Mouse (Mus musculus) kidney, embryonic 15.5 days (tissue): ENCODE measurements around the gene Ctbs. TPM values are rescaled to one million over a fixed set of nuclear protein-coding genes. Genes with fewer than 3 reads are reported as not detected.

Experiments used
- ATAC-seq: fragments of 200-750 bp; cut with Nextera tagmentation; replicated peaks from 2 replicates; pipeline ENCODE4 v1.8.0; 2017; ENCODE audit warnings: moderate TSS enrichment; ENCODE audit not compliant: low FRiP score
- H3K27ac ChIP-seq: fragments of 300-500 bp; sonication (generic); 2 replicates; pipeline ENCODE4 v1.5.1; 2015; ENCODE audit warnings: mild to moderate bottlenecking, inconsistent platforms
- H3K27me3 ChIP-seq: fragments of 300-500 bp; sonication (generic); 2 replicates; pipeline ENCODE4 v1.6.1; 2015; ENCODE audit warnings: inconsistent platforms
- H3K36me3 ChIP-seq: fragments of 300-500 bp; sonication (generic); 2 replicates; pipeline ENCODE4 v1.6.1; 2015; ENCODE audit warnings: inconsistent platforms
- H3K4me1 ChIP-seq: fragments of 300-500 bp; sonication (generic); 2 replicates; pipeline ENCODE4 v1.6.1; 2015; ENCODE audit warnings: inconsistent platforms
- H3K4me2 ChIP-seq: fragments of 300-500 bp; sonication (generic); 2 replicates; pipeline ENCODE4 v1.6.1; 2015; ENCODE audit warnings: moderate library complexity, mild to moderate bottlenecking, inconsistent platforms
- H3K4me3 ChIP-seq: fragments of 300-500 bp; sonication (generic); replicated peaks from 2 replicates; pipeline ENCODE4 v1.5.1; 2015; ENCODE audit warnings: mild to moderate bottlenecking, inconsistent platforms
- H3K9ac ChIP-seq: fragments of 300-500 bp; sonication (generic); 2 replicates; pipeline ENCODE4 v1.6.1; 2015; ENCODE audit warnings: mild to moderate bottlenecking, inconsistent platforms
- H3K9me3 ChIP-seq: fragments of 300-500 bp; sonication (generic); replicated peaks from 2 replicates; pipeline ENCODE4 v1.6.1; 2016; ENCODE audit warnings: inconsistent platforms
- WGBS: fragments of 180-500 bp; shearing (Covaris S2); methylation state at CpG from one replicate; pipeline ENCODE4 v1.1.7; 2015; ENCODE audit warnings: mixed read lengths; 5-methylcytosine and 5-hydroxymethylcytosine counted together
- polyA plus RNA-seq: library from polyadenylated mRNA; unstranded; fragments of >200 nt; fragmentation: Nextera tagmentation; extraction: Ambion mirVana; gene quantifications from 2 replicates; pipeline ENCODE4 v1.2.1, GENCODE M21; 2015

The Ctbs gene
- polyA plus RNA-seq: 12.2 and 12.9 TPM in 2 replicates

DNA sequence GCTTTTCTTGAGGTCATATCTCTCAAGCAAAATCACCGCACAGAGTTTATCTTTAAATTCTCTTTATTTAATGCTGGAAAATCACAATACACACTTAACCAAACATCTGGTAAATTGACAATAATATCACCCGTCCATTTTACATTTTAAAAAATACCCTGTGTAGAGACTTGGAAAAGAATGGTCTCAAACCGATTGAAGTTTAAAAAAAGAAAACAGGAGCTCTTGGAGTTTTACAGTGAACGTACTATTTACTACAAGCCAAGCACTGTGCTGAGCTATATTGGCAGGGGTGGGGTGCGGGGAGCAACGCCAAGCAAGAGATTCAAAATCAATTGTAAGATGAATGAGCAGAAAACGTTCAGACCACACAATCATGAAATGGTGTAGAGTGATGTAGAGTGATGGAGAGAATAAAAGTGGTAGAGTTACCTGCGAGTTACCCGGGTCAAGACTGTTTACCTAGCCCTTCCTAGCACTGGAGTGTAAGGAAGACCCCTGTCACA is at the start of gene Ctbs:
TSS of gene Ctbs (plus strand) at position 51 of the 506 bp plus-strand sequence.
- Histone ChIP-seq H3K4me1 (peaks cover 16% of the 10 kb centered on the region), H3K9ac (peak within 1 kb of the TSS; percentile 66), H3K9me3 (no peaks in the 10 kb centered on the region), H3K36me3 (no peaks in the 10 kb centered on the region), H3K4me3 (peak within 1 kb of the TSS; percentile 59), H3K27ac (peak within 1 kb of the TSS; percentile 88), H3K4me2 (peak within 1 kb of the TSS; percentile 65), H3K27me3 (no peaks in the 10 kb centered on the region)
- no peak for ATAC-seq
- WGBS: 54% methylated on average over 9 of the region's 9 CpGs

GRCm38 (mm10) chr3:146403770-146404169 is 45.8 kb upstream of the Ctbs start:
- Histone ChIP-seq H3K9ac (peak overlapping the region; percentile 94), H3K27me3 (no peaks in the 10 kb centered on the region), H3K4me2 (peak overlapping the region; percentile 94), H3K27ac (peak overlapping the region; percentile 72), H3K4me1 (peaks cover 36% of the 10 kb centered on the region), H3K9me3 (peaks cover 5% of the 10 kb centered on the region; the same call in 1 of the 2 replicates), H3K36me3 (no peaks in the 10 kb centered on the region), H3K4me3 (peak overlapping the region; percentile 94)
- WGBS: 31% methylated on average over 3 of the region's 3 CpGs
- ATAC-seq: no peak

- peak; percentile 98 for ATAC-seq
- WGBS: under 1% methylated on average over 100 of the region's 100 CpGs
- H3K9me3 ChIP-seq: peaks cover 5% of the 10 kb centered on the region; the same call in 1 of the 2 replicates
- H3K4me2 ChIP-seq: peak within 1 kb of the TSS; percentile 94
- H3K36me3 ChIP-seq: no peaks in the 10 kb centered on the region
- peak within 1 kb of the TSS; percentile 94 for H3K4me3 ChIP-seq
- H3K9ac ChIP-seq: peak within 1 kb of the TSS; percentile 94
- H3K27me3 ChIP-seq: no peaks in the 10 kb centered on the region
- H3K27ac ChIP-seq: peak within 1 kb of the TSS; percentile 78
- peaks cover 36% of the 10 kb centered on the region for H3K4me1 ChIP-seq
Observed at GRCm38 (mm10) chr3:146404311-146405201, 45.0 kb upstream of the Ctbs start, which contains the start of gene Ssx2ip. Gene Ssx2ip, plus strand, starts transcription at chr3:146404642.

GRCm38 (mm10) chr3:146405213-146406006 is 44.2 kb upstream of the Ctbs start:
- no peaks in the 10 kb centered on the region for H3K36me3 ChIP-seq
- H3K27ac ChIP-seq: peak overlapping the region; percentile 78
- ATAC-seq: peak; percentile 15; the same call in 1 of the 2 replicates
- H3K4me3 ChIP-seq: peak overlapping the region; percentile 94
- peaks cover 5% of the 10 kb centered on the region; the same call in 1 of the 2 replicates for H3K9me3 ChIP-seq
- H3K9ac ChIP-seq: peak overlapping the region; percentile 94
- peak overlapping the region; percentile 94 for H3K4me2 ChIP-seq
- H3K27me3 ChIP-seq: no peaks in the 10 kb centered on the region
- 18% methylated on average over 18 of the region's 18 CpGs for WGBS
- H3K4me1 ChIP-seq: peaks cover 36% of the 10 kb centered on the region

DNA sequence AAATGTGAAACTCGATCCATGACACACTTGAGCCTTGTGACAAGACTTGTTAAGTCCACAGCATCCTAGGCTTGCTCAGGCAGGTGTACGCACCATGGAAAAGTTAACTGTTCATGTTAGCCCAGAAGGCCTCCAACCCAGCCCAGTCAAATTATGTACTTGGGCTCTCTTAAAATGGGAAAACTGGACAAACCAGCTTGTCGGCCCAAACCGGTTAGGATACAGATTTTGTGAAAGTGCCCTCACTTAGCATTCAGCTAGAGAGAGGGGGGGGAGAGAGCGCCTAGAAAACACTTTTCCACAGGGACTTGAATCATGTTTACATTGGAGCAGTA is 43.6 kb upstream of the Ctbs start:
- H3K4me2 ChIP-seq: peak overlapping the region; percentile 94
- peaks cover 36% of the 10 kb centered on the region for H3K4me1 ChIP-seq
- H3K27ac ChIP-seq: peak overlapping the region; percentile 78
- WGBS: 43% methylated on average over 5 of the region's 5 CpGs
- 0 out of 2 replicates have a peak, but pooled peaks have one; percentile 1 for ATAC-seq
- peaks cover 5% of the 10 kb centered on the region; the same call in 1 of the 2 replicates for H3K9me3 ChIP-seq
- no peaks in the 10 kb centered on the region for H3K27me3 ChIP-seq
- H3K36me3 ChIP-seq: no peaks in the 10 kb centered on the region
- H3K9ac ChIP-seq: peak overlapping the region; percentile 94; the same call in 1 of the 2 replicates
- peak overlapping the region; percentile 94 for H3K4me3 ChIP-seq

- Histone ChIP-seq H3K9ac (no peak overlapping the region), H3K4me3 (no peak overlapping the region; the same call in 1 of the 2 replicates), H3K4me1 (peaks cover 36% of the 10 kb centered on the region), H3K4me2 (peak overlapping the region; percentile 94), H3K36me3 (no peaks in the 10 kb centered on the region), H3K27me3 (no peaks in the 10 kb centered on the region), H3K9me3 (peaks cover 5% of the 10 kb centered on the region; the same call in 1 of the 2 replicates), H3K27ac (peak overlapping the region; percentile 78; the same call in 1 of the 2 replicates)
- no peak for ATAC-seq
- WGBS: 77% methylated on average over 16 of the region's 16 CpGs
Observed at GRCm38 (mm10) chr3:146407086-146407721, 42.4 kb upstream of the Ctbs start.

GRCm38 (mm10) chr3:146410114-146410513 is 39.5 kb upstream of the Ctbs start:
- Histone ChIP-seq H3K4me3 (no peak overlapping the region), H3K27me3 (no peaks in the 10 kb centered on the region), H3K9me3 (no peaks in the 10 kb centered on the region), H3K27ac (no peak overlapping the region), H3K36me3 (no peaks in the 10 kb centered on the region), H3K4me2 (no peak overlapping the region), H3K9ac (no peak overlapping the region), H3K4me1 (peaks cover 26% of the 10 kb centered on the region)
- ATAC-seq: no peak
- 86% methylated on average over 7 of the region's 7 CpGs for WGBS

- no peak for ATAC-seq
- Histone ChIP-seq H3K9me3 (no peaks in the 10 kb centered on the region), H3K9ac (no peak overlapping the region), H3K4me3 (no peak overlapping the region), H3K27me3 (no peaks in the 10 kb centered on the region), H3K36me3 (no peaks in the 10 kb centered on the region), H3K4me2 (no peak overlapping the region), H3K27ac (no peak overlapping the region), H3K4me1 (peaks cover 10% of the 10 kb centered on the region)
- 76% methylated on average over 2 of the region's 2 CpGs for WGBS
Observed at GRCm38 (mm10) chr3:146412008-146412407, 37.6 kb upstream of the Ctbs start.

DNA sequence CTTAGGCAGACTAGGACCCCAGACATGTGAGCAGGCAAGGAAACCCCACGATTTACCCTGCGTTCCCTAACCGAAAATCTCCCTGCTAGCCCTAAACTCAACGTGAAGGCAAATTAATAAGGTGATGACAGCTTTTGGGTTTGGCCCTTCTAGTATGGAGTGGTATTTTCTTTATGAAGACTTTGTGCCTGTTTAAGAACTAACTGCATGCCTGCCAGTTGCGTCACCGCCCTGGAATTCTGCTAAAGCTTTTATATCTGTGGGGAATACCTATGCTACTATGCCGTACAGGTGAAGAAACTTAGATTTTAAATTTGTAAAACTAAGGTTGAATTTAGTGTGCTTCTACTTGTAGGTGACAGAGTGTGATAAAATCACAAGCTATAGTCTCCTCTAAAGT is 37.1 kb upstream of the Ctbs start:
- ATAC-seq: no peak
- no peak overlapping the region for H3K27ac ChIP-seq
- WGBS: 88% methylated on average over 7 of the region's 7 CpGs
- no peak overlapping the region for H3K4me3 ChIP-seq
- H3K27me3 ChIP-seq: no peaks in the 10 kb centered on the region
- H3K4me1 ChIP-seq: peaks cover 5% of the 10 kb centered on the region; the same call in 1 of the 2 replicates
- peaks cover under 1% of the 10 kb centered on the region; the same call in 1 of the 2 replicates for H3K36me3 ChIP-seq
- H3K9ac ChIP-seq: no peak overlapping the region
- H3K4me2 ChIP-seq: no peak overlapping the region
- H3K9me3 ChIP-seq: no peaks in the 10 kb centered on the region

GRCm38 (mm10) chr3:146413016-146413415 is 36.6 kb upstream of the Ctbs start:
- 92% methylated on average over 13 of the region's 13 CpGs for WGBS

GRCm38 (mm10) chr3:146413992-146414391 is 35.6 kb upstream of the Ctbs start:
- Histone ChIP-seq H3K36me3 (peaks cover 12% of the 10 kb centered on the region), H3K27me3 (no peaks in the 10 kb centered on the region), H3K9me3 (no peaks in the 10 kb centered on the region), H3K27ac (no peak overlapping the region), H3K4me2 (no peak overlapping the region), H3K4me1 (peaks cover 3% of the 10 kb centered on the region; the same call in 1 of the 2 replicates), H3K4me3 (no peak overlapping the region), H3K9ac (no peak overlapping the region)
- 85% methylated on average over 4 of the region's 4 CpGs for WGBS
- ATAC-seq: no peak

More at GRCm38 (mm10) chr3:146413016-146413415, 36.6 kb upstream of the Ctbs start:
- no peak overlapping the region for H3K4me2 ChIP-seq
- H3K9me3 ChIP-seq: no peaks in the 10 kb centered on the region
- no peak for ATAC-seq
- H3K9ac ChIP-seq: no peak overlapping the region
- peaks cover 5% of the 10 kb centered on the region; the same call in 1 of the 2 replicates for H3K36me3 ChIP-seq
- H3K27ac ChIP-seq: no peak overlapping the region
- no peak overlapping the region for H3K4me3 ChIP-seq
- H3K27me3 ChIP-seq: no peaks in the 10 kb centered on the region
- H3K4me1 ChIP-seq: peaks cover 3% of the 10 kb centered on the region; the same call in 1 of the 2 replicates
